Mouse (Mus musculus) layer of hippocampus, adult 8-10 months (tissue): ENCODE results near the gene 2310022B05Rik. TPM values are rescaled to one million over a fixed set of nuclear protein-coding genes. Genes with fewer than 3 reads are reported as not detected.

Experiments
- DNase-seq, 2 experiments: peaks; one replicate each; pipeline ENCODE4 v3.0.0; 2022; ENCODE audit warnings: low spot score in 2 of 2
- total RNA-seq, 4 experiments: library from RNA; stranded (reverse); gene quantifications; 2 replicates each; pipeline ENCODE4 v1.2.4; 2022

2310022B05Rik gene
- total RNA-seq, result 10 to 100 TPM; 69.6 to 81.2 (median 75.2) TPM

GRCm38 (mm10) chr8:124663112-124663873 is at the start of gene 2310022B05Rik:
Gene 2310022B05Rik (minus strand): TSS chr8:124663369.
- peak; percentile 81 to 85 for DNase-seq

- DNase-seq, result no peak
Measured at GRCm38 (mm10) chr8:124705823-124706222, 42.7 kb upstream of the 2310022B05Rik start.

- DNase-seq, result no peak
Measured at GRCm38 (mm10) chr8:124704376-124704775, 41.2 kb upstream of the 2310022B05Rik start.

DNA sequence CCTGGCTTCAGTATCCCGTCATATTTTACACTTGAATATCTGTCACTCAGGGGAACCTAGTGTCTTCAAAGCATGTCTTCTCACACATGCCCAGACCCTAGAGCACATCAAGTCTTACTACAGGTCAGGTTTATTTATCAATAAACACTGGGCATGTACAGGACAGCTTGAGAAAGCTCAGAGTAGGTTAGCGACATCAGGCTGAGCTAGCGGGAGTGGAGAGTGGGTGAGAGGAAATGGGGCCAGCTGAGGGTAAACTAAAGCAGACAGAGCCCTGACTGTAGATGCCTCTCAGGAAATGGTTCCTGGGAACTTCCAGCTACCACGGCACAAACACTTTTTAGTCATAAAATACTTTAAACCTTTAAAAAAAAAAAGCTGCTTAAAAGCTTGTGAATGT is 40.4 kb upstream of the 2310022B05Rik start:
- no peak for DNase-seq

DNA sequence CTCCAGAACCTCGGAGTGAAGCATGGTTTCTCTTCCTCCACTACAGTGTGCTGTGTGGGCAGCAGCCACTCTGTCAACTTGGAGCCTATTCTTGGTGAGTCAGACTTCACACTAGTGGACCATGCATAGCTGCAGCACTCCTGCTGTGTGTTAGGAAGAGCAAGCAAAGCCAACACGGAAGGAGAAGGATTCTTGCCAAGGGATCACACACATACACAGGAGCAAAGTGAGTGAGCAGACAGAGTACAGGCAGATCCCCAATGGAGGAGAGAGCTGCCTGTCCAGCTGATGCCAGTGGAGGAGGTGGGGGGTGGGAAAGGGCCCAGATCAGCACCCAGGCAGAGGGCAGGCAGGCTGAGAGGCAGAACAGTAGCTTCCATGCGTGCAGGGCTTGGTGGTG is 39.0 kb upstream of the 2310022B05Rik start:
- no peak for DNase-seq

DNA sequence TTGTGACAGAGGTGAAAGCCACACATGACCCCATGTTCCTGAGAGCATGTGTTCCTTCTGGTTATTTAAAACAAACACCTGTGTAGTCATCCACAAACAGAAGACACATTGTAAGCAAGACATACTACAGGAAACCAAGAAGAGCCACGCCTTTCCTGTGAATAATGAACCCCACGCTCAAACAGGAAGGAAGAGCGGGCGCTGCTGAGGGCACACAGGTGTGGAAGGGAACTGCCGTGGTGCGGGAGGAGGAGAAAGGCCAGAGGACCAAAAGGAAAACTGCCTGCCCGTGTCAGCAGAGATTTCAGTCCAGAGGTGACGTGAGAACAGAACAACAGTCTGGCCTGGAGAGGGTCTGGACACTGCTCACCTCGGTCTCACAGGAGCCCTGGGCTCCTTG is 37.9 kb upstream of the 2310022B05Rik start:
- DNase-seq, result no peak

DNA sequence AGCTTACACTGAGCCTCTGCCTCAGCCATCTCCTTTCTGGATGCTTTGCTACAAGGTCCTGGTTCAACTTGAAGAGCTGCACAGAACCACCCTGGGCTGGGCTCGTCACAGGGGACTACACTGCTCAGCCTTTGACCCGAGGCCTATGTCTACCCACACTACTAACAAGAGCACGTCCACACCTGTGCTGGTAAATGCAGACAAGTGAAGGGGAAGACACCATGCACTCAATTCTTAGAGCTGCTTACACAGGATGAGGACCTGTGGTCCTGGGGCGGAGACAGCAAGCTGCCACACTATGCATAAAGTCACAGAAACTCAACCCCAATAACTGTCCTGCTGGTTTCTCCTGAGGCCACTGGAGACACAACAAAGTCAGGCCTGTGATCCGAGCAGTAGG is 37.1 kb upstream of the 2310022B05Rik start:
- DNase-seq, result no peak

GRCm38 (mm10) chr8:124695424-124696100 is 32.4 kb upstream of the 2310022B05Rik start:
- no peak for DNase-seq

GRCm38 (mm10) chr8:124691706-124692105 is 28.5 kb upstream of the 2310022B05Rik start:
- DNase-seq, result no peak

- DNase-seq, result no peak
Measured at GRCm38 (mm10) chr8:124688899-124689298, 25.7 kb upstream of the 2310022B05Rik start.

DNA sequence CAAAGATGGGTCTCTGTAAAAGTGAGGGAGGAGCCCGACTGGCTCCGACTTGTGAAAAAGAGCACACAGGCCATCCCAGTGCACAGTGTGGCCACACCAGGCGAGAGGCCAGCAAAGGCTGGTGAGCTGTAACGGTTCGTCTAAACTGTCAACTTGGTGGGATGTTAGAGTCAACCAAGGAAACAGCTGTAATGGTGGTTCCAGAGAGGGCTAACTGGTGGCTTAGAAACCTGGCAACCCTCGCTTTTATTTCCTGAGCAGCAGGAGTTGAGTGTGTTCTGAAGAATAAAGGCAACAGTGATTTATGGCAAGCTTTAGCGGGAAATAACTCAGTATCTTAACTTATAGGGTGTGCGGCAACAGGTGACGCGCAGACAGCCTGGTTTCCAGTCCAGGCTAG is 19.0 kb upstream of the 2310022B05Rik start:
- no peak for DNase-seq

GRCm38 (mm10) chr8:124681792-124682157 is 18.6 kb upstream of the 2310022B05Rik start:
- DNase-seq, result no peak

DNA sequence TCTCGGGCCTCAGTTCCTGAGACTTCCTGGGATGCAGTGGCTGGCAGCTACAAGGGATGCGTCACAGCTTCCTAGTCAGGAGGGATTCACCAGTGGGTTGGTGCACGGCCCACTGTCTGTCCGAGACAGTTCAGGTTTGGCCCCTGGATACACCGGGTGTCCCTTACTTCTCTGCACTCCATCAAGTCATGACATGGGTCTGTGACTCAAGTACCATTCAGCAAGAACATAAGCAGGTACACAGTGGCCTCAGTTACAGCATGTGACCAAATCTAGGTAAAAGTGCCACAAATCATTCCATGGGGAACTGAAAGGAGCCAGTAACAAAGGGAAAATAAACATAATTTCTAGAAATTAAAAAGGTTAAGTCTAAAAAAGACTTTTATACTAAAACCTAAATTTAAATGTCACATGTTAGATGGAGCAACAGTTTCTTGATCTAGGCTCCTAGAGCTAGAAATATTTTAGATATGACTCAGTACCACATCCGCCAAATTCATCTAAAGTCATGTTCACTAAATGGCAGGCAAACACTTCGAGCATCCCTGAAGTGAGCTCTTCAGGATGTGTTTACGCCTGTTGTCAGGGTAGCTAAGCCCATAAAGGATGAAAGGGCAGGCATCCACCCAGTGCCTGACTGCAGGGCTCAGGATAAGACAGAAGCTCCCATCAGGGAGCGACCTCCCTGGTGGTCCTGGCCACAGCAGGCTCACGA is 18.1 kb upstream of the 2310022B05Rik start:
- DNase-seq, result no peak

- no peak for DNase-seq
Measured at GRCm38 (mm10) chr8:124678246-124678645, 15.1 kb upstream of the 2310022B05Rik start.

GRCm38 (mm10) chr8:124677486-124677885 is 14.3 kb upstream of the 2310022B05Rik start:
- peak; percentile 84 to 90 for DNase-seq

- peak in 1 of 2 experiments; percentile 38 for DNase-seq
Measured at GRCm38 (mm10) chr8:124677078-124677477, 13.9 kb upstream of the 2310022B05Rik start.

GRCm38 (mm10) chr8:124676661-124677060 is 13.5 kb upstream of the 2310022B05Rik start:
- DNase-seq, result no peak

- no peak for DNase-seq
Measured at GRCm38 (mm10) chr8:124672345-124672744, 9.2 kb upstream of the 2310022B05Rik start.

DNA sequence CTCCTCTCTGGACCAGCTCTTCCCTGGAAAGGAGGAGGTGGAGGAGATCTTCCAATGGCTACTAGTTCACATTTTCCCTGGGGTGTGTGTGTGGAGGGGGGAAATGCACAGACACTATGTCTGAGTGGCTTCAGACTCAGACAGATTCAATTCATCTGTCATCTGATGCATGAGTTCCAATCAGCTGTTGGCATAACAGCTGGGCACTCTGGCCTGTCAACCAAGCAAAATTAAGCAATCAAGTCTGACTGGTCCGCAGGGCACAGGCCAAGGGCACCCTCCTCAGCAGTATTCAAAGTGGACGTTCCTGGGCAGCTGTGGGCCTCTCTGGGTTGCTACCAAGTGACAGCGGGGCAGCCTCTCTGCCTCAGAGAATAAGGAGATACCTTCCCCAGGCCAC is 5.6 kb upstream of the 2310022B05Rik start:
- no peak for DNase-seq

GRCm38 (mm10) chr8:124664414-124664813 is 1.2 kb upstream of the 2310022B05Rik start:
- no peak for DNase-seq

DNA sequence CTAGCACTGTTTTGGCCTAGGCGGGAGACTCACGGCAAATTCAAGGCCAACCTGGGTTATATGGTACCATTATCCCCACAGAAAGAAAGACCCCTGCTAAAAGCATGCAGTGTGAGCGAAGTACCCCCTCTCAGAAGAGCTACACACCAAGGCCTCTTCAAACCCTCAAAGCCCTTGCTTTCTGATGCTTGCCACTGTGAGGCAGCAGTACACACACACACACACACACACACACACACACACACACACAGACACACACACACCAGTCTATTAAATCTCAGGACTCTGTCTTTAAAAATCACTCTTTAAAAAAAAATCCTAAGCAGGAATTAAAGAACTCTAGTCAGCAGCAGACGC is 683 bp upstream of the 2310022B05Rik start:
- no peak for DNase-seq

DNA sequence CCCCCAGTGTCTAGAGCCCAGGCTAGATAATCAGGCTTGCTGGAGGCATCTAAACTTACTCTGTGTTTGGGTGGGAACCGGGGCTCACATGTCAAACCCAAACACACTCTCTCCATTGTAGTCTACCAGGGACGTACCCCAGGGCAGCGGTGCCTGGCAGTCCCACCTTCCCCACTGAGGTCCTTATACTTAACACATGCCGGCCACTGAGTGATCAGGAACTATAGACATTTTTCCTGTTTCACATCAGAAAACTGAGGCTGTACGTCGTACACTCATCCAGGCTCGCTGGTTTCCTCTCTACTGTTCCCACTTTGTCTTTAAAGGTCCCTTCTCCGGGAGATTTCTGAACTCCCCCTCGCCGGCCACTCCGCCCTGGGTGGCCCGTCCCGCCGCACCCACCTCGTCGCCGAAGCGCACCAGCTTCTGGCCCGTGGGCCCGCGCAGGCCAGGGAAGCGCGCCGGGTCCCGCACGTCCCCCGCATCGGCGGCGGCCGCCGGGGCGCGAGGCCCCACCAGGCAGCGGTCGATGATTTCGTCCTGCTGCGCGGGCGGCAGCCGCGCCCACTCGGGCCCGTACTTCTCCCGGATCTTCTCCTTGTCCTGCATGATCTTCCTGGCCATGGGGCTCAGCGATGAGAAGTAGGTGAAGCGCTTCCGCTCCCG is 590 bp downstream of the 2310022B05Rik start:
- DNase-seq, result no peak
